Mouse (Mus musculus) liver, embryonic 14.5 days (tissue): ENCODE results near the gene Ddo.

ENCODE experiments used
- CTCF ChIP-seq: IDR thresholded peaks from 2 replicates; pipeline ENCODE4 v1.5.1; 2016; ENCODE audit warnings: antibody characterized with exemption, low read depth, control low read depth
- EP300 ChIP-seq: IDR thresholded peaks from 2 replicates; pipeline ENCODE4 v1.6.1; 2016; ENCODE audit warnings: antibody characterized with exemption, low read depth

- TF ChIP-seq CTCF (no peak), EP300 (no peak)
Observed at GRCm38 (mm10) chr10:40672587-40673296, 42.9 kb downstream of the Ddo start.
